Mouse (Mus musculus) forebrain, embryonic 16.5 days (tissue): ENCODE measurements around the gene Cfap299. TPM values are rescaled to one million over a fixed set of nuclear protein-coding genes. Genes with fewer than 3 reads are reported as not detected.
"Not testable (repeated sequence)": the region's sequence is repeated elsewhere in the genome, so short reads cannot be mapped to it uniquely, and the experiment has no call there.

ENCODE experiments used
- ATAC-seq: fragments of 200-750 bp; cut with Nextera tagmentation; 2 replicates; pipeline ENCODE4 v1.8.0; 2017; ENCODE audit warnings: mild to moderate bottlenecking, moderate library complexity
- H3K27ac ChIP-seq: fragments of 300-500 bp; sonication (generic); 2 replicates; pipeline ENCODE4 v1.5.1; 2014; ENCODE audit warnings: low read length, control low read depth
- H3K27me3 ChIP-seq: fragments of 300-500 bp; sonication (generic); replicated peaks from 2 replicates; pipeline ENCODE4 v1.6.1; 2014; ENCODE audit warnings: low read length; ENCODE audit not compliant: control insufficient read depth, insufficient read depth
- H3K36me3 ChIP-seq: fragments of 300-500 bp; sonication (generic); 2 replicates; pipeline ENCODE4 v1.6.1; 2014; ENCODE audit not compliant: control insufficient read depth, insufficient read depth
- H3K4me1 ChIP-seq: fragments of 300-500 bp; sonication (generic); replicated peaks from 2 replicates; pipeline ENCODE4 v1.6.1; 2014; ENCODE audit warnings: low read length; ENCODE audit not compliant: control insufficient read depth, insufficient read depth
- H3K4me2 ChIP-seq: fragments of 300-500 bp; sonication (generic); 2 replicates; pipeline ENCODE4 v1.6.1; 2014; ENCODE audit warnings: mild to moderate bottlenecking, low read length, control low read depth
- H3K4me3 ChIP-seq: fragments of 300-500 bp; sonication (generic); replicated peaks from 2 replicates; pipeline ENCODE4 v1.5.1; 2014; ENCODE audit warnings: mild to moderate bottlenecking, low read length, control low read depth
- H3K9ac ChIP-seq: fragments of 300-500 bp; sonication (generic); replicated peaks from 2 replicates; pipeline ENCODE4 v1.6.1; 2014; ENCODE audit warnings: low read depth, low read length, control low read depth
- H3K9me3 ChIP-seq: fragments of 300-500 bp; sonication (generic); 2 replicates; pipeline ENCODE4 v1.6.1; 2016; ENCODE audit warnings: low read length; ENCODE audit not compliant: control insufficient read depth
- WGBS: fragments of 180-500 bp; shearing (Covaris S2); extraction: QIAGEN DNeasy Blood & Tissue Kit; methylation state at CpG from one replicate; pipeline ENCODE4 v1.1.7; 2014; 5-methylcytosine and 5-hydroxymethylcytosine counted together
- polyA plus RNA-seq: library from polyadenylated mRNA; unstranded; fragments of >200 nt; fragmentation: Nextera tagmentation; extraction: Ambion mirVana; gene quantifications from 2 replicates; pipeline ENCODE4 v1.2.1, GENCODE M21; 2015

The Cfap299 gene
- polyA plus RNA-seq, 1 experiment from 2014 or later: 0.92 TPM

DNA sequence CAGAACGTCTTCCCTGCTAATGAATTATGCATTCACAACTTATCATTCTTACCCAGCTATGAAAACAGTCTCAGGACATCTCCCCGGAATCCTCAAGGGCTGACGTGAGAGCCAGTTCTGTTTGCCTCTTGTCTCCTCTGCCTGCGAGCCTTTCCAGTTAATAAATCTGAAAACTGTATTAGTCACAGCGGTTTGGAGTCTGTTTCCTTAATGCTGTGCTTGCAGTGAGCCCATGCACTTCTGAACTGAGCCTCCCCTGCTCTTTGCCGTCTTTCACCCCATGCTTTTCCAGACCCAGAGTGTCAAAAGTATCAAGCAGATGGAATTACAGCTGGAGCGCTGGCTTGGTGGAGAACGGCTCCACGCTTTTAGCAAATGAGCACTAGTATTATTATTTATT is 22.6 kb upstream of the Cfap299 start:
- Histone ChIP-seq H3K27me3 (no peaks in the 10 kb centered on the region), H3K9me3 (no peaks in the 10 kb centered on the region), H3K4me2 (no peak overlapping the region; the same call in 1 of the 2 replicates), H3K27ac (no peak overlapping the region), H3K9ac (no peak overlapping the region), H3K4me3 (no peak overlapping the region), H3K4me1 (0 out of 2 replicates have a peak, but pooled peaks cover 2% of the 10 kb centered on the region), H3K36me3 (no peaks in the 10 kb centered on the region)
- no peak for ATAC-seq
- WGBS: 46% methylated on average over 9 of the region's 9 CpGs

DNA sequence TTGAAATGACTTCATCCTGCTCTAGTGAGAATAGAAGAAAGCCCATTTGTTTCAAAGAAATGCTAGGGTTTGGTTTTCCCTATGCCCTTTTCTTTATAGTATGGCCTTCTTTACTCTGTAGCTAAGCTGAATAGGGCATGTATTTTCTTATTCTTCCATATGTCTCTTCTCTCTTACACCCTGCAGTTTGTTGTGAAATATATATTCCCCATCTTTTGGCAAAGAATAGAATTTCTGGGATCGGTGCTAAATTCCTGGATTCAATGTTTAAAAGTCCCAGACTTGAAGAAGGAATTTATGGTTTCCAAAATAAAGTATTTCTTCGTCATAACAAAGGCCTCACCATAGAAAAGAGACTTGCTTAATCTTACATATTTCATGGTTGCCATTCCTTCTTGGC is 2.5 kb upstream of the Cfap299 start:
- Histone ChIP-seq H3K9me3 (no peaks in the 10 kb centered on the region), H3K27me3 (no peaks in the 10 kb centered on the region), H3K4me2 (no peak overlapping the region), H3K4me3 (no peak overlapping the region), H3K4me1 (no peaks in the 10 kb centered on the region), H3K9ac (no peak overlapping the region), H3K36me3 (no peaks in the 10 kb centered on the region), H3K27ac (no peak overlapping the region)
- no peak for ATAC-seq
- 81% methylated on average over 2 of the region's 2 CpGs for WGBS

DNA sequence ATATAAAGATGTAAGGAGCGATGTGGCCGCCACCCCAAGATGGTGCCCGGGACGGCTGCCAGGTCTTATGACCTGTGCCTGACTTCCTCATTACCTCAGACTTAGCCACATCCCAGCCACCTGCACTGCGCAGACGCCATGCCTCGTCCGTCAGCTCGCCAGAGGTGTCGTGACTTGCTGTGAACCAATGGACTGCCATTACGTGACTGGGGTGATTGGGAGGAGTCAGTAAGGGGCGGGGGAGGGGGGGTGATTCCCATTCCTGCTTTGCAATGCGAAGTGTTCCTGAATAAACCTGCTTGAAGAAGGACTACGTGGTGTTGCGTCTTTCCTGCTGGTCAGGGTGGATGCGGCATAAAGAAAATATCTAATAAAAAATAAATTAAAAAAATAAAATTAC is 14.6 kb downstream of the Cfap299 start:
- H3K9me3 ChIP-seq: not testable (repeated sequence)
- 91% methylated on average over 16 of the region's 16 CpGs for WGBS

DNA sequence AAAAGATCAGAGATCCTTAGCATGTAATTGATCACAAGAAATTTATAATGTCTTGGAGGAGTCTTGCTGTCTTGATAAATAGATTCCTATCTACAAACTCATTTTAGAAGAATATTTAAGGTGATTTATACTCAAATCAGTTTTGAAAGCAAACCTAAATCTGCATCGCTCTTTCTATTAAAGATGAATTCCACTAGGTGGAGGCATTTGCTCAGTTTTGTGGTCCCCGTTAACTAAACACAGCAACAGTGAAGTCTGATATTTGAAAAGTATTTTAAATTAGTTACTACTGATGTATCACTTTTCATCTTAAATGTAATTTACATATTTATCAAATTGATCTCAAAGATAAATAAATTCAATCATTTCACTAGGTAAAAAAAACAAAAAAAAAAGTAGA is 15.5 kb downstream of the Cfap299 start:
- H3K4me3 ChIP-seq: no peak overlapping the region
- H3K4me1 ChIP-seq: 0 out of 2 replicates have a peak, but pooled peaks cover 2% of the 10 kb centered on the region
- H3K36me3 ChIP-seq: no peaks in the 10 kb centered on the region
- H3K9ac ChIP-seq: no peak overlapping the region
- no peak for ATAC-seq
- no peak overlapping the region for H3K4me2 ChIP-seq
- H3K9me3 ChIP-seq: no peaks in the 10 kb centered on the region
- H3K27me3 ChIP-seq: no peaks in the 10 kb centered on the region
- no peak overlapping the region for H3K27ac ChIP-seq
- 62% methylated on average over 2 of the region's 2 CpGs for WGBS

More for the DNA sequence above, 14.6 kb downstream of the Cfap299 start:
- H3K9ac ChIP-seq, H3K4me3 ChIP-seq, H3K27ac ChIP-seq, H3K36me3 ChIP-seq, H3K4me2 ChIP-seq, H3K4me1 ChIP-seq, ATAC-seq, H3K27me3 ChIP-seq: not testable (repeated sequence)

DNA sequence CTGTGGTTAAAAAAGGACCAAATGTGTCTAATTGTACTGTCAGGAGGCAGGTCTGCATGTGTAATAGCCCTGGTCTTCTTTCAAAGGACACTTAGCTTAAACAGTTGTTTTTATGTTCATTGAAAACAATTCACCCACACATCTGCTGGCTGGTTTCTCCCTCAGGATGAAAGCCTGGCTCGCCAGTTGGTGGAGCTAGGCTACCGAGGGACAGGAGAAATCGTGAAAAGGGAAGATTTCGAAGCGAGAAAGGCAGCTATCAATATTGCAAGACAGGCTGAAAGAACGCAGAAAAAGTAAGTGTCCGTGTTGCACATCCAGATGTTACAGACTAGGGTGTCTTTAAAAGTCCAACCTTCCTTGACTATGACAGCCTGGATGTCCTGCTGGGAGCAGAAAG is 17.0 kb downstream of the Cfap299 start:
- Histone ChIP-seq H3K4me1 (0 out of 2 replicates have a peak, but pooled peaks cover 2% of the 10 kb centered on the region), H3K36me3 (no peaks in the 10 kb centered on the region), H3K27me3 (no peaks in the 10 kb centered on the region), H3K4me2 (no peak overlapping the region), H3K27ac (no peak overlapping the region), H3K9ac (no peak overlapping the region), H3K9me3 (no peaks in the 10 kb centered on the region), H3K4me3 (no peak overlapping the region)
- WGBS: 74% methylated on average over 7 of the region's 7 CpGs
- ATAC-seq: no peak

DNA sequence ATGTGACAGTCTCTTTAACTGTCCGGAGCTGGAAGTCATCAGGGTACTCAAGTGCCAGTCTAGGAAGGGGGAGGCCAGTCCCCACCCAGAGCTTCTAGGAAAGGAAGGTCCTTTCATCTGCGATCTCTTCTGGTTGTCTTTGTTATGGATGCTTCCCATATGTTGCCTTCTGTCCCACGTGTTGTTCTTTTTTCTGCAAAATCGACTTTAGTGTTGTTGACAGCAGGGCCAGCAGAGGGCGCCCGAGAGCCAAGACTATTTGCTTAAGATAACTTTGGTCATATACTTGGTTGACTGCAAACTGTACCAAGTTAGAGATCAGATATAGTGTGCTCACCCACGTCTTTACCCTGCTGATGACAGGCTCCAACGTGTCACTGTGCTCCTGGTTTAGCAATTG is 19.5 kb downstream of the Cfap299 start:
- Histone ChIP-seq H3K9me3 (no peaks in the 10 kb centered on the region), H3K9ac (no peak overlapping the region), H3K4me1 (0 out of 2 replicates have a peak, but pooled peaks cover 2% of the 10 kb centered on the region), H3K36me3 (no peaks in the 10 kb centered on the region), H3K4me2 (no peak overlapping the region), H3K27ac (no peak overlapping the region), H3K27me3 (no peaks in the 10 kb centered on the region), H3K4me3 (no peak overlapping the region)
- peak; percentile 81 for ATAC-seq
- 9% methylated on average over 8 of the region's 8 CpGs for WGBS

DNA sequence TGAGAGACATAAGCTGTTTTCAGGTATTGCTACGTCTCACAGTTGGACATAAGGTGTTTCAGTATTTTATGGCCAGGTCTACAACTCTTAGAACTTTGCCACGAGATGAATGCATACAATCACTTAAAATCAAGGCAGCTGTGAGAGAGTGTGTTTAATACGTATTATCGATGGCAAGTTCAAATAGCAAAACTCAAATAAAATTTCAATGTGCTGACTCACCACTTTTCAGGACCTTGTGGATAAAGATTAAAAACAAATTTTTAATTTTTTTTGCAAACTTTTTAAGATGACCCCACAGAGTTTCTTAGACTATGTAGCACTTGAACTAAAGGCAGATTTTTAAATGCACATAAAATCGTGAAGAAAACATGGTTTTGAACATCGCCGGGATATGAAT is 30.8 kb downstream of the Cfap299 start:
- 93% methylated on average over 7 of the region's 7 CpGs for WGBS
- no peaks in the 10 kb centered on the region; the same call in 1 of the 2 replicates for H3K9me3 ChIP-seq
- H3K4me1 ChIP-seq: no peaks in the 10 kb centered on the region
- no peak overlapping the region for H3K9ac ChIP-seq
- no peaks in the 10 kb centered on the region for H3K36me3 ChIP-seq
- ATAC-seq: no peak
- no peak overlapping the region for H3K27ac ChIP-seq
- H3K27me3 ChIP-seq: no peaks in the 10 kb centered on the region
- H3K4me3 ChIP-seq: no peak overlapping the region
- no peak overlapping the region for H3K4me2 ChIP-seq

DNA sequence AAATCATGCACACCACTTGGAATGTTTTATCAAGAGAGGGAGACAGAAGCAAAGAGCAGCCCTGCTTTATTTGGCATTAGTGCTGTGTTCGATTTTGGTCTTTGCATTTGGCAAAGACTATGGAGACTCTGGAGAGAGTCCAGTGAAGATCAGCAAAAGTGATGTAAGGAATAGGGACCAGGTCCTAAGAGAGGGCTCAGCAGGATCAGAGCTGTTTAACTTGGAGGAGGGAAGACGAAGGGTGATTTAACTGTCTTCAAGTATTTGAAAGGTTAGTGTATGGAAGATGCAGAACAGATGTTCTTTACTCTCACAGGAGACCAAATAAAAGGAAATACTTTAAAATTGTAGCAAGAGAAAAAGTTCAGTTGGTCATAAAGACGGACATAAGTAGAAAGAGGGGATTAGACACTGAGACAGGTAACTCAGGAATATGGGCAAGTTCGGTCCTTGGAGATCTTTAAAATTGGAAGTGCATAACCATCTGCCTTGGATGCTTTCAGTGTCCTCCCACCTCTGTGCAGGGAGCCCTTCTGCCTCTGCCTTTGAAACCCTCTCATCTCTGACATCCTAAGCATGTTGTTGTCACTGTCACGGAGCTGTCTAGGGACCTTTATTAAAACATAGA is 31.8 kb downstream of the Cfap299 start:
- Histone ChIP-seq H3K4me3 (no peak overlapping the region), H3K4me1 (no peaks in the 10 kb centered on the region), H3K9ac (no peak overlapping the region), H3K9me3 (no peaks in the 10 kb centered on the region; the same call in 1 of the 2 replicates), H3K36me3 (no peaks in the 10 kb centered on the region), H3K4me2 (no peak overlapping the region), H3K27me3 (no peaks in the 10 kb centered on the region), H3K27ac (no peak overlapping the region)
- WGBS: 88% methylated on average over 5 of the region's 5 CpGs
- ATAC-seq: no peak

DNA sequence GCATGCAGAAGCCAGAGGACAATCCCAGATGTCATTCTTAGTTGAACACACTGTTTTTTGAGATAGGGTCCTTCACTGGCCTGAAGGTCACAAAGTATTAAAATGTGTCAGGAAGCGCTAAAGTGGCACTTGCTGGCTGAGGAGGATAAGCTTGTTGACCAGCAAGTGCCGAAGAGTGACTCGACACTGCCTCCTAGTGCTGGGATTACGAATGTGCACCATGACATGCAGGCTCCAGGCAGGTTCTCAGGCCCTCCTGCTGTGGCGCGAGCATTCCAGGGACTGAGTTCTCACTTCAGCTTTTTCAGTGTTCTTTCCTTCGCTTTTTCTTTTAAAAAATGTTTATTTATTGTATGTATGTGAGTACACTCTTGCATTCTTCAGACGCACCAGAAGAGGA is 34.3 kb downstream of the Cfap299 start:
- Histone ChIP-seq H3K9me3 (no peaks in the 10 kb centered on the region; the same call in 1 of the 2 replicates), H3K9ac (no peak overlapping the region), H3K4me3 (no peak overlapping the region), H3K27me3 (no peaks in the 10 kb centered on the region), H3K27ac (no peak overlapping the region), H3K4me1 (no peaks in the 10 kb centered on the region), H3K4me2 (no peak overlapping the region), H3K36me3 (no peaks in the 10 kb centered on the region)
- no peak for ATAC-seq
- WGBS: 55% methylated on average over 8 of the region's 8 CpGs

DNA sequence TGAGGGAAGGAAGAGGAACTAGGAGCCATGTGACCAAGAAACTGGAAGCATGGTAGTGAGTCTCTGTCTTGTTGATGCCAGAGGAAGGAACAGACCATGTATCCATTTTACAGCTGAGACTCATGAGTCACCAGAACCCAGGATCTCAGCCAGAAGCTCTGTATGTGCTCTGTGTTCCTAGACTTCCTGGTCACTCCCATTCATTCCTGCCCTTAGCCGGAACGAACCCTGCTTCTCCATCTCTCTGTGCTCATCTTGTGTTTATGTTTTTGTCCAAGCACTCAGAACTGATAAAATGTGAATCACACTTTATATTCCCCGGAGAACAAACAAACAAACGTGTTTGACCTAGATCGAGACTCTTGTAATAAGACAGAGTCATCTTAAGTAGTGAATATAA is 36.2 kb downstream of the Cfap299 start:
- Histone ChIP-seq H3K27ac (no peak overlapping the region), H3K27me3 (no peaks in the 10 kb centered on the region), H3K4me2 (no peak overlapping the region), H3K4me1 (peaks cover 3% of the 10 kb centered on the region; the same call in 1 of the 2 replicates), H3K4me3 (no peak overlapping the region), H3K9me3 (no peaks in the 10 kb centered on the region; the same call in 1 of the 2 replicates), H3K9ac (no peak overlapping the region), H3K36me3 (no peaks in the 10 kb centered on the region)
- ATAC-seq: no peak
- 90% methylated on average over 5 of the region's 5 CpGs for WGBS
